Mouse (Mus musculus): ENCODE results near the gene D11Wsu47e. TPM values are rescaled to one million over a fixed set of nuclear protein-coding genes. Genes with fewer than 3 reads are reported as not detected.
"Not testable (repeated sequence)": the region's sequence is repeated elsewhere in the genome, so short reads cannot be mapped to it uniquely, and the experiment has no call there.

D11Wsu47e gene
- total RNA-seq (2022): 1 to 10 TPM; 5.9 to 8.4 (median 6.8) TPM

DNA sequence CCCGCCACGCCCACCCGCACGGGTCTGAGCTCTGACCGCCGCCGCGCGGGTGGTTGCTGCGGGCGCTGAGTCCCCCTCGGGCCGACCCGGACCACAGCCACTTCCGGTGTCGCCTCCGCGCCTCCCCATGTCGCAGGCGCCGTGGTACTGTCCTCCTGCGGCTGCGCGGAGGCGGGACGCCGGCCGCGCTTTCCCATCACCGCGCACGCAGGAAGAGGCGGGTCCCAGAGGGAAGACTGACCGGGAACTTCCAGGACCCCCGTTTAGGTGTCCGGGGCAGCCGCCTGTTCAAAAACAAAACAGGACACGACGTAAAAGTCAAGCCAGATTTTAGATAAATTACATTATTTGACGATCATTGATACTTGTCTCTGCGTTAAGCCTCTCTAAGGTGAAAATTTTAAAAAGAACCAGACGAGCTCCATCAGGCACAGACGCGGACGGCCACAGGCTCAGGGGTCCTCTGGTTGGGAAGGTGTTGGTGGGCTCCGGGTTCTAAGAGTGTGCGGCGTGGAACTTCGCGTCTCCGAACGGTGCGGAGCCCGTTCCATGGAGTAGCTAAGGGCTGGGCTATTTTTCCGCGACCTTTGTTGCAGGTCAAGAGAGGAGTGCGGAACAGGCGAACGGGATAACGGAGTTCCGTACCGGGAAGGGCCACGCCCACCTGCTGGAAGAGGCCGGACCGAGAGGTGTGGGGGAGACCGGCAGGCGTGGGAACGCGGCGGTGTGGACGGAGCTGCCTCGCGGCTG is at the start of gene D11Wsu47e, which contains the start of gene Fam104a:
Gene D11Wsu47e, plus strand, starts transcription at position 456 of the 750 bp plus-strand sequence.
Gene Fam104a, minus strand, starts transcription at position 199 of the 750 bp plus-strand sequence.
- DNase-seq (ENCODE audit: low spot score): peak; percentile 96

GRCm38 (mm10) chr11:113634699-113635121 is 49.5 kb upstream of the D11Wsu47e start:
- DNase-seq (ENCODE audit: low spot score): no peak

GRCm38 (mm10) chr11:113638680-113639079 is 45.5 kb upstream of the D11Wsu47e start:
- no peak for DNase-seq (ENCODE audit: low spot score)

DNA sequence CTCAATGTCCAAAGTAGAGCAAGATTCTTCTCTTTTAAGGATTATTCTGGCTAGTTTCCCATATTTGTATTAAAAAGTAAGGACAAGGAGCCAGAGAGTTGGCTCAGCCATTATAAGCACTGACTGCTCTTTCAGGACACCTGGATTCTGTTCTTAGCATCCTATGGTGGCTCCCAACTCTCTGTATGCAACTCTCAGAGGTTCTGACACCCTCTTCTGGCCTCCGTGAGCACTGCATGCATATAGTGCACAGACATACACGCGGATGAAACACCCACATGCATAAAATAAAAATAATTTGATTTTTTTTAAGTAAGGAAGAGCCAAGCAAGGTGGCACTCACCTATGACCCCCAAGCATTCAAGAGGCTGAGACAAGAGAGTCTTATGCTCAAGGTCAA is 39.0 kb upstream of the D11Wsu47e start:
- DNase-seq (ENCODE audit: low spot score): no peak

DNA sequence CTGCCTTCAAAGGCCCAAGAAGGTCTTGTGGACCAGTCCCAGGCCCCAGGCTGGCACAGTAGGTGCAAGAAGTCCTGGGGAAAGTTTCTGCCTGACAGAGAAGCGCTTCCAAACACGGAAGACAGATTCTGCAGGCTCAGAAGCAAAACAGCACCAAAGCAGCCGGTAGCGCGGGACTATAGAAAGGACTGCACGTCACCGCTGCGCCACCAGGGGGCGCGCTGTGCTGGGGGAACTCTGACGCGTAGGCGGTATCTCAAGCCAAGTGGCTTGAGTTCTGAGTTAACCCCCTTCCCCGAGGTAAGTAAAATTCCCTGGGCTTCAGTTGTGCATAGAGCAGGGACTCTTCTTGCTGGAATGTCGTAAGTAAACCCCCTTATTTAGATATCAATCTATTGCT is 36.1 kb upstream of the D11Wsu47e start:
- DNase-seq (ENCODE audit: low spot score): peak; percentile 67

DNA sequence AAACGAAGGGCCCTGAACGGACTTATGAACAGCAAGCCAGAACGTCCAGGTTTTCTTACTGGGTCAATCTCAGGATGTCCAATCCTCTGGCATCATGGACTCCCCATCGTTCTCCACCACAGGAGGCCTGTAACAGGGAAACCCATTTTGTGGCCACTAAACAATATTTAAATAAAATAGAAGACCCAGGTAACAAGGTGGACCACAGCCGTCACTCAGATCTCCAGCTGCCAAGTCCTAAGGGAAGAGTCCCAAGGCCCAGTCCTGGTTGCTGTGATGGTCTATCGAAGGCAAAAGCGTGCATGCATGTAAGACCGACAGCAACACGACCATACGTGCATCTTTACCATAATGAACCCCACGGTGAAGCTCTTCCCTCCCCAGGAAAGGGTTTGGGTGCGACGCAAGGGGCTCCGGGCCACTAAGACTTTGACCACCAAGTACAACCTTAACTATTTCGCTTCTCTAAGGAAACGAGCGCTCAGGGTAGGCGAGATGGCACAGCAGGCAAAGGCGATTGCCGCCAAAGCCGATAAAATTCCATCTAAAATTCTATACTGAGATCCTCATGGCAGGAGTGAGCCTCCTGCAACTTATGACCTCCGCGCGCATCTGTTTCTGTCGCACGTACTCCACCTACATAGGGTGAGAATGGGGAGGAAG is 35.4 kb upstream of the D11Wsu47e start, which contains the start of gene Cog1:
Gene Cog1, plus strand, starts transcription at position 480 of the 663 bp plus-strand sequence.
- DNase-seq (ENCODE audit: low spot score): peak; percentile 36

GRCm38 (mm10) chr11:113649353-113650210 is 34.6 kb upstream of the D11Wsu47e start, which contains the start of gene Slc39a11:
Gene Slc39a11, minus strand, starts transcription at chr11:113650079.
- DNase-seq (ENCODE audit: low spot score): peak; percentile 39

DNA sequence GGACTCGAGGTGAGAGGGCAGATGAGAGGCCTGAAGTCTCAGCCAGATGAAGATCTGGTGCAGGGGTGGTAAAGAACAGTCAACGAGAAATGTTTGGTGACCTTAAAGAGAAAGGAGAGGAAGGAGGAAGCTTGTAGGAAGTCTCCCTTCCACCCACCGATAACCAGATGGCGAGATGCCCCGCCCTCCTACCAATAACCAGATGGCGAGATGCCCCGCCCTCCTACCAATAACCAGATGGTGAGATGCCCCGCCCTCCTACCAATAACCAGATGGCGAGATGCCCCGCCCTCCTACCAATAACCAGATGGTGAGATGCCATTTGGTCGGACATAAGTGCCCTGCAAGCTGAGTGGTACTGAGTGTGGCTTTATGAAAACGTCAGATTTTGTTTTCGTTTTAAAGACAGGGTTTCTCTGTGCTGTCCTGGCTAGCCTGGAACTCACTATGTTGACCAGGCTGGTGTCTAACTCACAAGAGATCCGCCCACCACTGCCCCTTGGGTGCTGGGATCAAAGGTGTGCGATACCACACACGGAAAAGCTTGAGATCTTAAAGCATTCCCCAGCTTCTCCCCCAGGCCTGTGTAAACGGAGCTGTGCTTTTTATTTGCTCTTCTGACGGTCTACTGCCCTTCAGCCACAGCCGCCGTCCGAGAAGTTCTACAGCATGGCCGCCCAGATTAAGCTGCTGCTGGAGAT is 32.9 kb upstream of the D11Wsu47e start:
- DNase-seq (ENCODE audit: low spot score): no peak

DNA sequence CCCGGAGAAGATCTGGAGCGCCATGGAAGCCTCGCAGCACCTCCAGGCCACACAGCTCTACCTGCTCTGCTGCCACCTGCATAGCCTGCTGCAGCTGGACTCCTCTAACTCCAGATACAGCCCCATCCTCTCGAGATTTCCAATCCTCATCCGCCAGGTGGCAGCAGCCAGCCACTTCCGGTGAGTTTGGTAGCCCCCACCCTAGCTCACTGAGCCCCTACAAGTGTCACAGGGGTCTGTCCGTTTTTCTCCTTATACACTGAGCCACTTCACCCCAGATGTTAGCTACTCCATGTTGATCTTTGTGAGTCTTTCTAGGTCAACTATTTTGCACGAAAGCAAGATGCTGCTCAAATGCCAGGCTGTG is 32.3 kb upstream of the D11Wsu47e start:
- DNase-seq (ENCODE audit: low spot score): no peak

- no peak for DNase-seq (ENCODE audit: low spot score)
Measured at GRCm38 (mm10) chr11:113652516-113652915, 31.7 kb upstream of the D11Wsu47e start.

GRCm38 (mm10) chr11:113654105-113654504 is 30.1 kb upstream of the D11Wsu47e start:
- no peak for DNase-seq (ENCODE audit: low spot score)

DNA sequence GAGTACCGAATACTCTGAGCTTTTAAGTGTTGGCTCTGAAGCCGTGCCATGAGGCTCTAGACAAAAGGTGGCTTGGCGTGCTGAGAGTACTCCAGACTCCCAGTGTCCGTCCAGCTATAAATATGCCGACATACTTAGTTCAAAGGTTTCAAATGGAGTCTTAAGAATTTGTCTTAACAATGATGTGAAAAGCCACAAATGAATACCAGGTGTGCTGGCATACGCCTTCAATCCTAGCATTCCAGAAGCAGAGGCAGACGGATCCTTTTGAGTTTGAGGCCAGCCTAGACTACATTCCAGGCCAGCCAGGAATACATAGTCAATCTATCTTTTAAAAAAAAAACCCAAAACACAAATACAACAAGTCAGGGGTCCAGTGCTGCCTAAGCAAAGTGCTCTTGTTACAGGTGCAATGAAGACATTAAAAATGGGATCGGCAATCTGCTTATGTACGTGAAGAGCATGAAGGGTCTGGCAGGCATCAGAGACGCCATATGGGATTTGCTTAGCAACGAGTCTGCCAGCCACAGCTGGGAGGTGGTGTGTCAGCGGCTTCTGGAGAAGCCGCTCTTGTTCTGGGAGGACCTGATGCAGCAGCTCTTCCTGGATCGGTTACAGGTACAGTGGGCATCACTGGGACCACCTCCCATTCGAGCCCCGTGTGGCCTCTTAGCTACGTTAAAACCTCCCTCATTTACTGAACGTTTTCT is 29.5 kb upstream of the D11Wsu47e start:
- no peak for DNase-seq (ENCODE audit: low spot score)

DNA sequence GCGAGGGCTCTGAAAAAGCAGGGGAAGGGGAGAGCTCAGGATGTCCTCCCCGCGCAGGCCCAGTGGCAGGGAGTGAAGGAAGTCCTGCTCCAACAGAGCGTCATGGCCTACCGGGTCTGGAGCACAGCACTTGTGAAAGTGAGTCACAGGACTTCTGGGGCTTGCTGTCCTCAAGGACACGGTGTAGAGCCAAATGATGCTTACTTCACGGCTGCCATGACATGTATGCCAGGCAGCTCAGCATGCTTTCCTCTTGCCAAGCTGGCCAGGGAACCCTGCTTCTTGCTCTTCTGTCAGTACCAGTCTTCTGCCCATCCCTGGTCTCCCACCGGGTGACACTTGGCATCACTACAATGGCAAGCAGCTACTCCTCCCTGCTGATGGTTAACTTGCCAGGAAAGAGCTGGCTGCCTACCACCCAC is 27.7 kb upstream of the D11Wsu47e start:
- no peak for DNase-seq (ENCODE audit: low spot score)

DNA sequence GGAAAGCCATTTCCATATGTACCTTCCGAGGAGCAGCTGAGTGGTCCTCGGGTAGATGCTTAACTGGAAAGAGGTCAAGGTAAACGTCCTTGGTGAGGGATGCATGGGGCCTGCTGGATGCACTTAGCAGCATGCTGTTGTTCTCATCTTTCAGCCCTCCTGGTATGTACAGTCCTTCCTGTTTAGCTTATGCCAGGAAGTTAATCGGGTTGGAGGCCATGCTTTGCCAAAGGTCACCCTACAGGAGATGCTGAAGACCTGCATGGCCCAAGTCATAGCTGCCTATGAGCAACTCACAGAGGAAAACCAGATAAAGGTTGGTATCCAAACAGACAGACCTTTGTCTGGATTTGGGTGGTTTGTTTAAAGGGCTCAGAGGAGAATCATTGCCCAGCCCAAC is 27.0 kb upstream of the D11Wsu47e start:
- DNase-seq (ENCODE audit: low spot score): no peak

DNA sequence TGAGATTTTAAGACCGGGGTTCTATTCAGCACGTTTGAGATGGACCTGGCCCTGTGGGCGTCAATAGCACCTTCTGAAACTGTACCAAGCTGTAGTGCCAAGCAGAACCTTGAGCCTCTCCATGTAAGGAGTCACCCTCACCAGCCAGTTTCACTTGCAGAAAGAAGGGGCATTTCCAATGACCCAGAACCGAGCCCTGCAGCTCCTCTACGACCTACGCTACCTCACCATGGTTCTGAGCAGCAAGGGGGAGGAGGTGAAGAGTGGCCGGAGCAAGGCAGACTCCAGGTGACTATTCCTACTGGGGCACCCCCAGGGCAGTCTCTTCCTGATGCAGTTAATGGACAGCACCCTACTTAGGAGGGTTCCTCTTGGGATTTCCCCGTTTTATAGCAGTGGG is 25.9 kb upstream of the D11Wsu47e start:
- no peak for DNase-seq (ENCODE audit: low spot score)

DNA sequence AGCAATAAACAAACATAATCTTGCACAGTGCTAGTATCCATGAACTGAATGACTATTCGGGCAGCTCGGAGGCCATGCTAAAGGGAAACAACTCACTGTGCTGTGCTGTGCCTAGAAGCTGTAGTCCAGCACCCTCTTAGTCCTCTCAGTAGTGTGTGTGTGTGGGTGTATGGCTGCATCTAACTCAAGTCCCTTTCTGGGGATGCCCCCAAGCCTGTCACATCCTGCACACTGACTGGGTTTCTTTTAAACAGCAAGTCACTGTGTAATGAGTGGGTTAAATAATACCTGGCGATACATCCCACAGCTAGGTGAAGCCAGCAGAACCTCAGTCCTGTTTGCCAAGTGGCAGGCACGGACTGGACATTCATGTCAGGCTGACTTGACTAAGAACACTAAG is 25.4 kb upstream of the D11Wsu47e start:
- no peak for DNase-seq (ENCODE audit: low spot score)

- DNase-seq (ENCODE audit: low spot score): not testable (repeated sequence)
Measured at GRCm38 (mm10) chr11:113660213-113660612, 24.0 kb upstream of the D11Wsu47e start.

DNA sequence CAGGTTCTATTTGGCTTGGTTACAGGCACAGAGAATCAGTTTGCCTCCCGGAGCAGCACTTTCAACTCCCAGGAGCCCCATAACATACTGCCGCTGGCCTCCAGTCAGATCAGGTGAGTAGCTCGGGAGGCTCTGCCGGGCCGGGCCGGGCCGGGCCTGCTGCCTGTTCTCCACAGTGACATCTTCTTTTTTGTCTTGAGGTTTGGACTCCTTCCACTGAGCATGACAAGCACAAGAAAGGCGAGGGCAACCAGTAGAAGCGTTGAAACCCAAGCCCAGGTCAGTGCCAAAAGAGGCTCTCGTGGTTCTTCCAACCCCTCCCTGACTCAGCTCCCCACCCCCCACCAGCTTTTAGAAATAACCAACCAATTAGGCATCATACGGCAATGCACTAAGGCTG is 23.3 kb upstream of the D11Wsu47e start:
- no peak for DNase-seq (ENCODE audit: low spot score)

DNA sequence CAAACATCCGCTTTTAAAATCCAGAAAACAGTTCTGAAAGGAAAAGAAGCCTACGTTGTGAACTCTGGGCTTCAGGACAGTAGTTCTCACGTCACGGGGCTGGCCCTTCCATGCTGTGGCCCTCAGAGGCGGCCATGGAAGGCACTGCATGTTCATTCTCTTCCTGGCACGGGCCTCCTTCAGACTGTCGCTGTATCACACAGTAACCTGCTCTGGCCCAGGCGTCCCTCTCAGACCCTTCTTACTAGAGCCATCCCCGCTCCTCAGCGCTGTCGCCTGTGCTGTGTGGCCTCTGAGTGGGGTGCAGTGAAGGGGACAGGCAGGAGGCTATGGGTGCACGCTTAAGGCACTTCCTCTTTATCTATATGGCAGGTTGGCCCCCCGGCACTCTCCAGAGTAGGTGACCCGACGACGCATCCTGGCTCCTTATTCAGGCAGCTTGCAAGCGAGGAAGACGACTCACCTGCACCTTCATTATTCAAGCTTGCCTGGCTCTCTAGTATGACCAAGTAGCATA is 22.3 kb upstream of the D11Wsu47e start:
- DNase-seq (ENCODE audit: low spot score): no peak

DNA sequence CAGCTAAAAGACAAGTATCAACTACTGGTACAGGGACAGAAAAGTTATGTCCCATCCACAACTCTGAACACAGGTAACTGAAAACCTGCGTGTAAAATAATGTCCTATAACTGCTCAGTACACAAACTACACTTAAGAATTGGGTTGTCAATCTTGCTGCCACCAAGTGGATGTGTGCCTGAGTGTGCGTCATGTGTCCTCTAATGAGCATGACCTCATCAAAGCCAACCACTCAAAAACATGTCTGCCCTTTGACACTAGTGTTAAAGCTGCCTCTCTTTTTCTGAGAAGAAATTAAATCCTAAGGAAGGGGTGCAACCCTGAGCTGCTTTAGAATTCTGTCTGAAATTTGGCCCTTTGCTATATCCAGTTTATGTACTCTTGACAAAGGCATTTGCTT is 19.9 kb upstream of the D11Wsu47e start:
- DNase-seq (ENCODE audit: low spot score): no peak

Measured in heart, adult 8-10 months (tissue).